Mouse (Mus musculus): ENCODE measurements around the gene Irgc1. TPM values are rescaled to one million over a fixed set of nuclear protein-coding genes. Genes with fewer than 3 reads are reported as not detected.

Gene Irgc1
- polyA plus RNA-seq, 1 experiment from 2014 or later = not detected

DNA sequence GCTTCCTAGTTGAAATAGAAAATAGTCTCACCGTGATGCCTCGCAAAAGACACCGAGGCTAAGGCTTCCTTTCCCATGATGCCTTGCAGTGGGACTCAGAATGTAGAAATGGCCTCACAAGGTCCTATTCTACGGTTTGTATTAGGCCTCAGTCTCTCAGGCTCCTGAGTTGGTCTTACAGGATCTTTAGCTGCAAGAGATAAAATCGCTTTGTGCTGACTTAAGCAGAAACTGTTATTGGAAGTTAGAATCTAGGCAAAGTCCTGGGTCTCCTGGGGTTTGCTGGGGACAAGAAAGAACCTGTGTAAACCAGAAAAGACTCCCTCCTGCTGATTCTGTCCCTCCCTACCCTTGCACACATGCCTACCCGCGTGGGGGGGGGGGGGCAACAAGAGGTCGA is 24.2 kb upstream of the Irgc1 start:
- Histone ChIP-seq H3K4me3 (ENCODE audit: low read depth, low read length) (no peak overlapping the region), H3K9me3 (replicated peaks; ENCODE audit: control insufficient read depth, low read length) (no peaks in the 10 kb centered on the region), H3K36me3 (ENCODE audit: control insufficient read depth, insufficient read depth, low read length) (no peaks in the 10 kb centered on the region), H3K4me1 (ENCODE audit: control insufficient read depth, insufficient read depth, low read length) (no peaks in the 10 kb centered on the region), H3K27me3 (ENCODE audit: control insufficient read depth, insufficient read depth, low read length) (peaks cover 17% of the 10 kb centered on the region), H3K27ac (ENCODE audit: low read depth, low read length) (no peak overlapping the region), H3K4me2 (no peak overlapping the region), H3K9ac (ENCODE audit: low read depth, low read length) (no peak overlapping the region)
- WGBS (ENCODE audit: insufficient replicate concordance) = 78% methylated on average over 8 of the region's 8 CpGs
- ATAC-seq (replicated peaks; ENCODE audit: insufficient number of reproducible peaks, low FRiP score, low TSS enrichment) = no peak

DNA sequence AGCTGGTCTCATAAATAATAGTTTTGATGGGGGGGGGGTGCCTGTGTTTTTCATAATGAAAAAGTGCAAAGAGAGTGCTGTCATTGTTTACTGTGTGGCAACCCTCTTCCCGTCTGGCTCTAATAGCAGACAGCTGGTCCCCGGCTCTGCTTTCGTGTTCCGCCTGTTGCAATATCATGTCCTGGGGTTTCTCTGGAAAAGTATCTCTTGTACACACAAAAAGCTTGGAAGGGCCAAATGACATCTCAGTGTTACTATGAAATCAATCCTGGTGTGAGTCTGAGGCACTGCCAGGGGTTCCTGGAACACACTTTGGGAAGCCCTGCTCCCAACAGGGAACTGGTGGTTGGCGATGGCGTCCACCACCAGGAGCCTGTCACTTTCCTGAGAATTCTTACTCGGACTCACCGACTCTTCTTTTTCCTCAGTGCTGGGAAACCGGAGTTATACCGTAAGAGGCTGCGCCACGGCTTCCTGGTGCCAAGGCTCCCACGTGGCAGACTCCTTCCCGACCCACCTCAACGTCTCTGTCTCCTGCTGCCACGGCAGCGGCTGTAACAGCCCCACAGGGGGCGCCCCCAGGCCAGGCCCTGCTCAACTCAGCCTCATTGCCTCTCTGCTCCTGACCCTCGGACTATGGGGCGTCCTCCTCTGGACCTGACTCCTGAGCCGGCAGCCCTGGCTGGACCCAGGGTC is 22.9 kb upstream of the Irgc1 start:
- no peak overlapping the region for H3K9ac ChIP-seq (ENCODE audit: low read depth, low read length)
- no peak overlapping the region for H3K4me2 ChIP-seq
- WGBS (ENCODE audit: insufficient replicate concordance) = 44% methylated on average over 21 of the region's 21 CpGs
- H3K27ac ChIP-seq (ENCODE audit: low read depth, low read length) = no peak overlapping the region
- no peaks in the 10 kb centered on the region for H3K4me1 ChIP-seq (ENCODE audit: control insufficient read depth, insufficient read depth, low read length)
- H3K36me3 ChIP-seq (ENCODE audit: control insufficient read depth, insufficient read depth, low read length) = no peaks in the 10 kb centered on the region
- ATAC-seq (replicated peaks; ENCODE audit: insufficient number of reproducible peaks, low FRiP score, low TSS enrichment) = no peak
- no peaks in the 10 kb centered on the region for H3K9me3 ChIP-seq (replicated peaks; ENCODE audit: control insufficient read depth, low read length)
- peaks cover 3% of the 10 kb centered on the region; the same call in 1 of the 2 replicates for H3K27me3 ChIP-seq (ENCODE audit: control insufficient read depth, insufficient read depth, low read length)
- H3K4me3 ChIP-seq (ENCODE audit: low read depth, low read length) = no peak overlapping the region

DNA sequence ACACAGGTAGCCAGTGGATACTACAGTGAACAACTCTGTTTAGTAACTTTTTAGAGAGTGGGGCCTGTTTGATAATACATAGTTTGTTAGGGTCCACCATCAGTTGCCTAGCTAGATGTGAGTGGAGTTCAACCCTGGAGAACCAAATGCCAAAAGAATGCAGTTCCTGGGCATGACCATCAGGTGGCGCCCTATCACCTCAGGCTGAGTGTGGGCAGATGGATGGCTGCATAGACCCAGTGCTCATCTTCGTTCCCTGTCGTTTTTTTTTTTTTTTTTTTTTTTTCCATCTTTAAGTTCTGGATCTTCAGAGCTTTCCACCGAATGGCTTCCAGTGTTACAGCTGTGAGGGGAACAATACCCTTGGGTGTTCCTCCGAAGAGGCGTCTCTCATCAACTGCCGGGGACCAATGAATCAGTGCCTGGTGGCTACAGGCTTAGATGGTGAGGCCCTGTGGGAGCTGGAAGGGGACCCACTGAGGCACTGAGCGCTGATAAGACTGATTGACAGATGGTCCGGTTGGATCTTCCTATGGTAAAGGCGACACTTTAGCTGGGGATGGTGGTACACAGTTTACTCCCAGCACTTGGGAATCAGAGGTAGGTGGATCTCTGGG is 21.9 kb upstream of the Irgc1 start:
- Histone ChIP-seq H3K27me3 (ENCODE audit: control insufficient read depth, insufficient read depth, low read length) (no peaks in the 10 kb centered on the region; the same call in 1 of the 2 replicates), H3K36me3 (ENCODE audit: control insufficient read depth, insufficient read depth, low read length) (no peaks in the 10 kb centered on the region), H3K4me2 (no peak overlapping the region), H3K4me1 (ENCODE audit: control insufficient read depth, insufficient read depth, low read length) (no peaks in the 10 kb centered on the region), H3K9ac (ENCODE audit: low read depth, low read length) (no peak overlapping the region), H3K9me3 (replicated peaks; ENCODE audit: control insufficient read depth, low read length) (no peaks in the 10 kb centered on the region), H3K27ac (ENCODE audit: low read depth, low read length) (no peak overlapping the region), H3K4me3 (ENCODE audit: low read depth, low read length) (no peak overlapping the region)
- no peak for ATAC-seq (replicated peaks; ENCODE audit: insufficient number of reproducible peaks, low FRiP score, low TSS enrichment)
- 49% methylated on average over 10 of the region's 10 CpGs for WGBS (ENCODE audit: insufficient replicate concordance)

DNA sequence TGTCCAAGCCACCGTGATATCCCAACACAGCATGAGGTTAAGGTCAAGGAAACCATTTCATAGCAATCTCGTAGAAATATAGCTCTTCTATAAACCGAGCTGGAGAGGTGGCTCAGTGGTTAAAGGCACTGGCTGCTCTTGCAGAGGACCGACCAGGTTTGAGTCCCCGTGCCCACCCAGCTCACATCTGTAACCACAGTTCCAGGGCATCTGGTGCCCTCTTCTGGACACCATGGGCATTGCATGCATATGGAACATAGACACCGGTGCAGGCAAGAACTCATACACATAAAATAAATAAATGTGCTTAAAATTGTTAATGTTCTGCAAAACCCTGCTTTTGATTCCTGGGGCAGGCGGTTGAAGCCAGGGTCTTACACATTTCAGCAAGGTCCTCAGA is 20.8 kb upstream of the Irgc1 start:
- no peak for ATAC-seq (replicated peaks; ENCODE audit: insufficient number of reproducible peaks, low FRiP score, low TSS enrichment)
- no peaks in the 10 kb centered on the region for H3K36me3 ChIP-seq (ENCODE audit: control insufficient read depth, insufficient read depth, low read length)
- H3K4me2 ChIP-seq = no peak overlapping the region
- H3K27me3 ChIP-seq (ENCODE audit: control insufficient read depth, insufficient read depth, low read length) = no peaks in the 10 kb centered on the region
- no peaks in the 10 kb centered on the region for H3K9me3 ChIP-seq (replicated peaks; ENCODE audit: control insufficient read depth, low read length)
- H3K27ac ChIP-seq (ENCODE audit: low read depth, low read length) = no peak overlapping the region
- H3K4me1 ChIP-seq (ENCODE audit: control insufficient read depth, insufficient read depth, low read length) = no peaks in the 10 kb centered on the region
- H3K4me3 ChIP-seq (ENCODE audit: low read depth, low read length) = no peak overlapping the region
- H3K9ac ChIP-seq (ENCODE audit: low read depth, low read length) = no peak overlapping the region
- WGBS (ENCODE audit: insufficient replicate concordance) = 64% methylated on average over 7 of the region's 7 CpGs

DNA sequence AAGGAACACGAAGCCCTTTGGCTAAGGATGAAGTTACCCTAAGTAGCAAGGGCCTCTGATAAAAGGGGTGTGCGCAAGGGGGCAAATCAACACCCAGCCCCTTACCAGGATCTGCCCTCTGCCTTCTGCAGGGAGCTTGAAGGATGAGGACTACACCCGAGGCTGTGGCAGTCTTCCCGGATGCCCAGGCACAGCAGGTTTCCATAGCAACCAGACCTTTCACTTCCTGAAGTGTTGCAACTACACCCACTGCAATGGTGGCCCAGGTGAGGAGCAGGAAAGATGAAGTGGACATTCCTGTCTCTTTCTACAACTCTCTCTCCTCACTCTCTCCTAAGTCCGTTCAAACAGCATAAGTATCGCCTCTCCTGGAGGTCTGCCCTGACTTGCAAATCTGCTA is 20.3 kb upstream of the Irgc1 start:
- ATAC-seq (replicated peaks; ENCODE audit: insufficient number of reproducible peaks, low FRiP score, low TSS enrichment) = no peak
- no peaks in the 10 kb centered on the region for H3K4me1 ChIP-seq (ENCODE audit: control insufficient read depth, insufficient read depth, low read length)
- no peaks in the 10 kb centered on the region for H3K27me3 ChIP-seq (ENCODE audit: control insufficient read depth, insufficient read depth, low read length)
- no peaks in the 10 kb centered on the region for H3K9me3 ChIP-seq (replicated peaks; ENCODE audit: control insufficient read depth, low read length)
- no peak overlapping the region for H3K4me2 ChIP-seq
- H3K36me3 ChIP-seq (ENCODE audit: control insufficient read depth, insufficient read depth, low read length) = no peaks in the 10 kb centered on the region
- no peak overlapping the region for H3K4me3 ChIP-seq (ENCODE audit: low read depth, low read length)
- no peak overlapping the region for H3K9ac ChIP-seq (ENCODE audit: low read depth, low read length)
- H3K27ac ChIP-seq (ENCODE audit: low read depth, low read length) = no peak overlapping the region
- WGBS (ENCODE audit: insufficient replicate concordance) = 77% methylated on average over 6 of the region's 6 CpGs

DNA sequence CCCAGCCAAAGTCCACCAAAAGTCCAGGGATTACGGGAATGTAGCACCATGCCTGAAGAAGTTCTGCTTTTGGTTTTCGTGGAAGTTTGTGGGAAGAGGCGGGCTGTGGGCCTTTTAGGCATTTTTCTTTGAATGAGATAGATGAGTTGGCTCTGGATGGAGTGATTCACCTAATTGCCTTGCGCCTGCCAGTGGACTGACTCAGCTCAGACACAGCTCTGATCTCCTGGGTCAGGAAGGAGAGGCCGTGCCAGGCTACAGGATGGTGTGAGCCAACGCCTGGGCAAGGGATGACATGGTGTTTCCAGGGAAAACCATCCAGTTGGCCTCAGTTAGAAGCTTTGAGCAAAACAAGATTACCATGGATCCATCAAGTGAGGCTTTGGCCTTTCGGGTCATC is 18.3 kb upstream of the Irgc1 start:
- Histone ChIP-seq H3K27ac (ENCODE audit: low read depth, low read length) (no peak overlapping the region), H3K4me3 (ENCODE audit: low read depth, low read length) (no peak overlapping the region), H3K9me3 (replicated peaks; ENCODE audit: control insufficient read depth, low read length) (no peaks in the 10 kb centered on the region), H3K36me3 (ENCODE audit: control insufficient read depth, insufficient read depth, low read length) (no peaks in the 10 kb centered on the region), H3K4me1 (ENCODE audit: control insufficient read depth, insufficient read depth, low read length) (no peaks in the 10 kb centered on the region), H3K4me2 (no peak overlapping the region), H3K27me3 (ENCODE audit: control insufficient read depth, insufficient read depth, low read length) (no peaks in the 10 kb centered on the region), H3K9ac (ENCODE audit: low read depth, low read length) (no peak overlapping the region)
- ATAC-seq (replicated peaks; ENCODE audit: insufficient number of reproducible peaks, low FRiP score, low TSS enrichment) = no peak
- WGBS (ENCODE audit: insufficient replicate concordance) = 90% methylated on average over 7 of the region's 7 CpGs

DNA sequence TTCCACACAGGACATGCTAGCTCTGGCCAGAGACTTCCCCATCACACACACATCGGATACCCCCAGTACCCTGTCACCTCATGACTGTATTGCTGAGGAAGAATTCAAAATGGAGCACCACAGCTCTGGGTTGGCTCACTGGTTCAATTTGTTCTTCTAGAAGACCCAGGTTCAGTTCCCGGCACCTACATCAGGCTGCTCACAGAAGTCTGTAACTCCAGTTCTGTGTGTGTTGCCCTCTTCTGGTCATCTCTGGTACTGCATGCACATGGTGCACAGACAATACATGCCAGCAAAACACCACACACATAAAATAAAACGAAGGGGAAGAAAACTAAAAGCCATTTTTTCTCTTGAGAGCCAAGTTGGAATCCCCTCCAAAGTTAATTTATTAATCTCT is 17.0 kb upstream of the Irgc1 start:
- no peak overlapping the region for H3K4me2 ChIP-seq
- ATAC-seq (replicated peaks; ENCODE audit: insufficient number of reproducible peaks, low FRiP score, low TSS enrichment) = no peak
- H3K27ac ChIP-seq (ENCODE audit: low read depth, low read length) = no peak overlapping the region
- WGBS (ENCODE audit: insufficient replicate concordance) = 79% methylated on average over 3 of the region's 3 CpGs
- no peaks in the 10 kb centered on the region for H3K9me3 ChIP-seq (replicated peaks; ENCODE audit: control insufficient read depth, low read length)
- H3K36me3 ChIP-seq (ENCODE audit: control insufficient read depth, insufficient read depth, low read length) = no peaks in the 10 kb centered on the region
- no peaks in the 10 kb centered on the region for H3K27me3 ChIP-seq (ENCODE audit: control insufficient read depth, insufficient read depth, low read length)
- no peak overlapping the region for H3K4me3 ChIP-seq (ENCODE audit: low read depth, low read length)
- no peak overlapping the region for H3K9ac ChIP-seq (ENCODE audit: low read depth, low read length)
- no peaks in the 10 kb centered on the region for H3K4me1 ChIP-seq (ENCODE audit: control insufficient read depth, insufficient read depth, low read length)

DNA sequence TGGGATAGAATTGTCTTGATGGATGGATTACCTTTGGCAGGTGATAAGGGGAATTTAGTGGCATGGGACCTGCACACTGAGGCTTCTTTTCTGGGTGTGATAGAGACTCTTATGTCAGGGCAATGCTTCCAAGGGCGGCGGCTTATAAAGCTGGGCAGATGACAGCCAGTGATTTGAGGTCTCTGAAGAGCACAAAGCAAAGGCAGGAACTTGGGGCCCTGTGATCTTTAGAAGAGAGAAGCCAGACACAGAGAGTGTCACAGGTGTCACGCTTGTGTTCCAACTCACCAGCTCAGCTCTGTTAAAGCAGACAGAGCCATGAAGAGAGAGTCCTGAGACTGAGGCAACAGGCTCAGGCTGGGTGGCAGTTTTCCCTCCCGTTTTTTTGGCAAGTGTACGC is 15.8 kb upstream of the Irgc1 start:
- Histone ChIP-seq H3K4me1 (ENCODE audit: control insufficient read depth, insufficient read depth, low read length) (peaks cover 1% of the 10 kb centered on the region; the same call in 1 of the 2 replicates), H3K36me3 (ENCODE audit: control insufficient read depth, insufficient read depth, low read length) (no peaks in the 10 kb centered on the region), H3K4me2 (no peak overlapping the region), H3K9me3 (replicated peaks; ENCODE audit: control insufficient read depth, low read length) (no peaks in the 10 kb centered on the region), H3K9ac (ENCODE audit: low read depth, low read length) (no peak overlapping the region), H3K27me3 (ENCODE audit: control insufficient read depth, insufficient read depth, low read length) (no peaks in the 10 kb centered on the region), H3K4me3 (ENCODE audit: low read depth, low read length) (no peak overlapping the region), H3K27ac (ENCODE audit: low read depth, low read length) (no peak overlapping the region)
- 74% methylated on average over 5 of the region's 5 CpGs for WGBS (ENCODE audit: insufficient replicate concordance)
- ATAC-seq (replicated peaks; ENCODE audit: insufficient number of reproducible peaks, low FRiP score, low TSS enrichment) = no peak

DNA sequence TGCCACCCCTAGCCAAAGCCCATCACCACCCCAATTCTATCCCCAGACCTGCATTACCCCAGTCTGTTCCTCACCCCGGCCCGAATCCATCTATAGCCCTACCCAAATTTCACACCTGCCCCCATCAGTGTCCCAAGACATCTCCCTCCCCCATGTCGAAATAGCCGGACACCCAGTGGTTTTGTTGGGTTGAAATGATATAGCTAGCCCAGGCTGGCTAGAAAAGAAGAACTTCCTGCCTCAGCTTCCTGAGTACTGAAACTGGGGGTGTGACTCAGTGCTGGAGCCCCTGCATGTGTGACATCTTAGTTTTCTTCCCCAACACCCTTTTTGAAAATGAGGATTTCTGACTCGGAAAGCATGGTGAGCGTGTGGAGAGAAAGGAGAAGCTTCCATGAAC is 14.7 kb upstream of the Irgc1 start:
- 86% methylated on average over 6 of the region's 6 CpGs for WGBS (ENCODE audit: insufficient replicate concordance)
- H3K9ac ChIP-seq (ENCODE audit: low read depth, low read length) = no peak overlapping the region
- H3K4me1 ChIP-seq (ENCODE audit: control insufficient read depth, insufficient read depth, low read length) = peaks cover 5% of the 10 kb centered on the region; the same call in 1 of the 2 replicates
- no peak for ATAC-seq (replicated peaks; ENCODE audit: insufficient number of reproducible peaks, low FRiP score, low TSS enrichment)
- no peak overlapping the region for H3K4me2 ChIP-seq
- H3K27me3 ChIP-seq (ENCODE audit: control insufficient read depth, insufficient read depth, low read length) = no peaks in the 10 kb centered on the region
- H3K27ac ChIP-seq (ENCODE audit: low read depth, low read length) = no peak overlapping the region
- no peak overlapping the region for H3K4me3 ChIP-seq (ENCODE audit: low read depth, low read length)
- H3K36me3 ChIP-seq (ENCODE audit: control insufficient read depth, insufficient read depth, low read length) = no peaks in the 10 kb centered on the region
- H3K9me3 ChIP-seq (replicated peaks; ENCODE audit: control insufficient read depth, low read length) = no peaks in the 10 kb centered on the region

All from heart, embryonic 11.5 days (tissue).